Mouse (Mus musculus): ENCODE data around the gene Pdgfc.

GRCm38 (mm10) chr3:81102877-81103420, 66.7 kb downstream of the Pdgfc start:
- TF ChIP-seq CTCF (IDR thresholded peaks at IDR 0.05; ENCODE audit: insufficient read depth, low read depth, low read length) (no peak), POLR2A (IDR thresholded peaks at IDR 0.05; ENCODE audit: insufficient read depth, low read depth, low read length) (no peak)
